Mouse (Mus musculus) embryonic fibroblast, embryonic 13.5 days (primary cell): ENCODE data around the gene Atf3.

Experiments used
- CTCF ChIP-seq: IDR thresholded peaks from 2 replicates; pipeline ENCODE4 v1.5.1; 2011; ENCODE audit warnings: mild to moderate bottlenecking, control low read depth, low read length, moderate library complexity, borderline replicate concordance; ENCODE audit not compliant: insufficient read depth
- POLR2A ChIP-seq: IDR thresholded peaks from 2 replicates; pipeline ENCODE4 v1.6.1; 2011; ENCODE audit warnings: low read depth, mild to moderate bottlenecking, control low read depth, low read length, moderate library complexity

DNA sequence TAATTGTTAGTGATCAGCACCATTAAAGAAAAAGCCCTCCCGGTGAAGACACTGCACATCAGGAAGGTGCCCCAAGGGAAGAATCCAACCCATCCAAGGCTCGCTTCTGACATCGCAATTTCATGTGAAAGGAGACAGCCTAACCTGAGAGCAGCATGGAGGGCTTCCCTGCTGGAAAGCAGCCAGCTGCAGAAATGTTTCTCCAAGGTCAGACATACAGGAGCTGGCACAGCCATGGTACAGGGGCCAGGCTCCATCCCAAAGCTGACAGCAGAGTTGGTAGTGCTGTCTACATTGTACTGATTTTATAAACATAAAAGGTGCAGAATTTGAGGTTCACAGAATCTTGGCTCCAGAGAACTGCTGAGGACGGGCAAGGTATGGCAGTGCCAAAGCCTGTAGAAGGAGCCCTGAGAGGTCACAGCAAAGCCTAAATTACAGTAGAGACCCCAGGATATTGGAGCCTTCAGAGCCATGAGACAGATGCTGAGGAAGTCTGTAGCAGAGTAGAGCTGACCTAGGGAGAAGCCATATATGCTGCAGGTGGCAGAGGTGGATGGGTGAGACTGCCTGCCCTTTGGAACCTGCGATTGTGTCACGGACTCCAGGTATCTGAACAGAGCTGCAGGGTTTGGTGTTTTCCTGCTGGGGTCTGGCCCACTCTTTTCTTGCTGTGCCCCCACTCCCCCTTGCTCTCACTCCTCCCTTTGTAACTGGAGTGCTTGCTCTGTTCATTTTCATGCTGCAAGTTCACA lies 18.1 kb upstream of the Atf3 start:
- TF ChIP-seq CTCF (no peak), POLR2A (no peak)
